Mouse (Mus musculus): ENCODE measurements around the gene Tmem220. TPM values are rescaled to one million over a fixed set of nuclear protein-coding genes. Genes with fewer than 3 reads are reported as not detected.
"Not testable (repeated sequence)": the region's sequence is repeated elsewhere in the genome, so short reads cannot be mapped to it uniquely, and the experiment has no call there.

Tmem220 gene
- total RNA-seq, 2 experiments from 2014 or later = 0.52 to 0.74 TPM

DNA sequence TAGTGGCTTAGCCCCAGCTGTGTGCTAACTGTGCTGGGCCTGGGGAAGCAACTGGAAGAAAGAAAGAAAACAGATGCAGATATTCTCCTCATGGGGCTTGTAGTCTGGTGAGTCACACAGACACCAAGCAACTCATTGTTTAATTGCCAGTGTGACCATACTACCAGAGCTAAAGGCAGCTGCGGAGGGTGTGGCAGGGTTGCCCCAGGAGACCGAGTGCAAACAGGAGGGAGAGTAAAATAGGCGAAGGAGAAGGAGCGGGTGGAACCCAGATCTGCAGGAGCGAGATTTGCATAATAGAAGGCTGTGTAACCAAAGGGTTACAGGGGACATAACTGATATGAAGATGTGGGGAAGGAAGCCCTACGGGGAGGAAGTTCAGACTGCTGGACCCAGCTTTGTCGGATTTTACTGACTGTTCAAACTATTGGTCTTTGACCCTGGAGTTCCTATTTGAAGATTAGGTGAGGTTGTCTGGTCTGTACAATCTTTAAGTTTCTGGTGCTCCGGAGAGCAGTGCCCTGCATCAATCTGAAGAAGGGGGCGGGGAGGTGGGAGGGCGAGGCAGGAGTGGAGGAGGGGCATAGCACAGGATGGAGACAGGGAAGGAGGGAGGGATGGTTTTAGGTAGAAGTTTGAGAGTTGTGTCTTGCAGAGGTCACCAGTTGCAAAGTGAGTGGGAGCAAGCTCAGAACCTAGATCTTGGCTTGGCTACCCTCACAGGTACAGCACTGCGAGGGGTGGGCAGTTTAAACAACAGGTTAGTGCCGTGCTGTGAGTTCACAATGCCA is 7.0 kb upstream of the Tmem220 start:
- intact Hi-C loops (cut with DNase I) = no loop called here
- DNase-seq = no peak

DNA sequence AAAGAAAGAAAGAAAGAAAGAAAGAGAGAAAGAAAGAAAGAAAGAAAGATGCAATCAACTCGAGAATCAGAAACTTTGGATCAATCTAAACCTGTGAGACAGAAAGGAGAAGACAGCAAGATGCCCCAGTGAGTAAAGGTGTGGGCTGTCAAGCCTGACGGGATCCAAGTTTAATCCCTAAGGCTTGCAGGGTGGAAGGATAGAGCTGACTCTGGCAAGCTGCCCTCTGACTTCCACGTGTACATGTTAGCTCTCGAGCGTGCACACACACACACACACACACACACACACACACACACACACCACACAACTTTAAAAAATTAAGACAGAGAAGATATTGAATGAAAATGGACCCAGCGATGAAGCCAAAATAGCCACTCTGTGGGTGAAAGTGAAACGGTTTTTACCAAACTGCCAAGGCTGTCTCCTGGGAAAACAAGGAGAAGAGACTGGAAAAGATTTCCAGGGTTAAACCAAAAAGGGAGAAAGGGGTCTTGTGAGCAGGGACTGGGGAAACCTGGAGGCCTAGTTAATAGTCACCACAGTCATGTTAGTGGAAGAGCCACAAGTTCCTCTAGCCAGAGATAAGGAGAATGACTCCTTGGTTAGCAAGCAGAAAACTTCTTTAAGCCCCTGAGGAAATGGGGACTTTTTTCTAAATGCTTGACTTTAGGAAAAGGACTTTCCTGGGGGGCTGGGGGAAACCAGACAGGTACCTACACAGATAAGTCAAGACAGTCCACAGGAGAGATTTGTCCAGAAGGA is 5.1 kb upstream of the Tmem220 start:
- intact Hi-C loops (cut with DNase I) = loop anchor here (2.0 kb wide), 2 partner anchors 113 to 1199 kb away; no protein-coding TSS in a partner anchor

DNA sequence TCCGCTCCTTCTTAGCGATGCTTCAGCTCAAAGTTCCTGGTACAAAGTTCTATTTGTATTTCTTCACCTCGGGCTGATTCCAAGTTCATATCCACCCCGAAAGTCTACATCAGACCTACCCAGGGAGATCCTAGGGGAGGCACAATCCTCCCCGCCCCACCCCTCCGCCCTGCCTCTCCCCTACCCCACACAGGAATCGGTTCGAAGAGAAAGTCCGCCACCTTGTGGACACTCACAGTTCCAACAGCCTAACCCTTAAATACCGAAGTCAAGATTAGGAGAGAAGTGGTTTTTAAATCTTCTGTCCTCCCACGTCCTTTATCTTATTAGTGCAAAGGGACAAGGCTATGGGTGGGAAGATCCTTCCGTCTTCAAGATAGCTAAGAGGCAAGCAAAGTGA is 4.0 kb upstream of the Tmem220 start:
- peak; percentile 78 for DNase-seq
- intact Hi-C loops (cut with DNase I) = loop anchor here (2.0 kb wide), 2 partner anchors 114 to 1200 kb away; no protein-coding TSS in a partner anchor

More for the DNA sequence above, 5.1 kb upstream of the Tmem220 start:
- no peak for DNase-seq

DNA sequence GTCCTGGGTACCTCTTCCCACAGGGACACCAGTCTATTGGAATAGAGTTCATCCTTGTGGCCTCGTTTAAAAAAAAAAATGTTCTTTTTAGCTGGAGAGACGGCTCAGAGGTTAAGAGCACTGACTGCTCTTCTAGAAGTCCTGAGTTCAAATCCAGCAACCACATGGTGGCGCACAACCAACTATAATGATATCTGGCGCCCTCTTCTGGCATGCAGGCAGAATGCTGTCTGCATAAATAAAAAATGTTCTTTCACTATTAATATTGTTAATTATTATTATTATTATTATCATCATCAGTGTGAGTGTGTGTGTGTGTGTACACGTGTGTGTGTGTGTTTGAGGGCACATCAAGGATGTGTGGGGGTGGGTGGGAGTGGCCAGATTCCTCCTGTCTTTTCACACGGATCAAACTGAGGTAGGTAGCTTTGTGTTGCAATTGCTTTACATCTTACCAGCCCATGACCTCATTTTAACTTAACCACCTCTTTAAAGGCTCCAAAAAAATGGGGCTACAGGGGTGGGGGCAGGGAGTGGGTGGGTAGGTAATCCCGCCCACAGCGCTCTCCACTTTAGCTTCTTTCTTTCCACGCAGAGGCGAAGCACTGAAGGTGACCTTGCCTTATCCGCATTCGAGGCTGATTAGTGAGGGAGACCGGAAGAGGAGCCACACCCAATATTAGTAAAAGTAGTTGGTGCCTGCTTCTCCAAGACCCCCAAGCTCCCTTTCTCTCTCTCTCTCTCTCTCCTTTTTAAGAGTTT is 2.4 kb upstream of the Tmem220 start:
- DNase-seq = no peak
- intact Hi-C loops (cut with DNase I) = no loop called here

DNA sequence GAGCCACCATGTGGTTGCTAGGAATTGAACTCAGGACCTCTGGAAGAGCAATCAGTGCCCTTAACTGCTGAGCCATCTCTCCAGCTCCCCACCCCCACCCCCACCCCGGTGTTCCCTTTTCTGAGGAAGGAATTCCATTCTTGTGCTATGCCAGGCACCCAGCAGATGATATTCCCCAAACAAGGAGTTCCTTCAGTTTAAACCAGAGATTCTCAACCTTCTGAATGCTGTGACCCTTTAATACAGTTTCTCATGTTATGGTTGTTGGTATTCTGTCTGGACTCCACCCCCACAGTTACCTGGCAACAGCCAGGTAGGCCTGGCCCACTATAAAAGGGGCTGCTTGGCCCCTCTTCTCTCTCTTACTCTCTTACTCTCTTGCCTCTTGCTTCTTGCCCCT is 1.8 kb upstream of the Tmem220 start:
- DNase-seq; intact Hi-C loops (cut with DNase I): not testable (repeated sequence)

DNA sequence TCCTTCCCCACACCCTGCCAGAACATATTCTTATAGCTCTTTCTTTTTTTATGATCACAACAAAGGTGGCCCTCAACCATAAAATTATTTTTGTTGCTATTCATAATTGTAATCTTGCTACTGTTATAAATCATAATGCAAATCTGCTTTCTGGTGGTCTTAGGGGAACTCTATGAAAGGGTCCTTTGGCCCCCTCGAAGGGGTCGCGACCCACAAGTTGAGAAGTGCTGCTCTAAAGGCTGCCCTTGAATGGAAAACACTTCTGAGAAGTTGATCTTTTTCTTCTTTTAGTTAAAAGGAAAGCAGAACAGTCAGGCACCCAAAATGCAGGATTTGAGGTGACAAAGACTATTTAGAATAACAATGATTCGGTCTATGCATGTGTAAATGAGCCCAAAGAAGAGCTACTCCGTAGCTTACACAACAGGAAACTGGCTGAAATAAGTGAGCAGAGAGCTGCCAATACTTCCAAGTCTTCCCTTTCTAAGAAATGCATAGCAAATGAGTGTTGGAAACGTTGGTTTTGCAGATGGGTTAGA is 1.1 kb upstream of the Tmem220 start:
- intact Hi-C loops (cut with DNase I) = loop anchor here (2.0 kb wide), 1 partner anchor 61 kb away; no protein-coding TSS in a partner anchor
- DNase-seq = no peak

DNA sequence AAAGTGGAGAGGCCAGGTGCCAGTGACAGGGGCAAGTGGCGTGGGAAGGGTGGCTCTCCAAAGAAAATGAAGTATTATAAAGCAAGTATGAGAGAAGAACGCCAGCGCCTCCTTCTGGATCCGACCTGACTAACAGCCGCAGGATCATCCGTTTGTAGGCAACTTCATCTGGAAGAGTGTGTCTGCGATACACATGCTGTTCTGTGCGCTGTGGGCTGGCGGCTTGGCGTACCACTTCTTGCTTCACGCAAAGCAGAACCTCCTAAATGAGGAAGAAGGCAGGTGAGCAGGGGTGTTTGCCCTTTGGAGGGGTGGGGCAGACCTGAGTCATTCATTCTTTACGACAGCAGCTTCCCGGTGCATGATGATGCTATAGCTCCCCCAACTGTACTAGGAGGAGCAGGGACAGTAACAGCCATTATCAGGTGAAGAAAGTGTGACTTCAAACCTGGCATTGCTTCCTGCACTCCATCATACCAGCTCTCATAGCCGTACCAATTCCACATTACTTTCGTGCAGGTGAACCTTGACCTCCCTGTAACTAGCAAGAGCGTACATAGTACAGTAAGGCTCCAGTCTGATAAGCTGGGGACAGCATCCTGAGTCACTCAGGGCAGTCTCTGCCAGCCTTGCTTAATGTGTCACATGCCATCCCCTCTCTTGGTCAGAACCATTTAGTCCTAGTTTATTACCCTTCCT is 6.1 kb downstream of the Tmem220 start:
- intact Hi-C loops (cut with DNase I) = no loop called here
- DNase-seq = no peak

DNA sequence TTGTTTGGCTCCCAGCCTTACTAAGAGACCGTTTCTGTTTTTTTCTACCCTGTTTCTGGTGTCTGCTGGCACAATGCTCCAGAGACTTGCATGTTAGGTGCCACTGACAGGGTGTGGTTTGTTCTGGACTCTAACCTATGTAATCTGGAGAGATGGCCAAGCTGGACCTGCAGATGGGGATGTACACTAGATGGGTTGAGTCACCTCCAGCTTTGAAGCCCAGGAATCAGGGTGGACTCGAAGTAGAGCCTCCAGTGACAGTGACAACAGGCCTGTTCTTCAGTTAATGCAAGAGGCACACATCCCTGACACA is 6.6 kb downstream of the Tmem220 start:
- intact Hi-C loops (cut with DNase I) = no loop called here
- DNase-seq = no peak

DNA sequence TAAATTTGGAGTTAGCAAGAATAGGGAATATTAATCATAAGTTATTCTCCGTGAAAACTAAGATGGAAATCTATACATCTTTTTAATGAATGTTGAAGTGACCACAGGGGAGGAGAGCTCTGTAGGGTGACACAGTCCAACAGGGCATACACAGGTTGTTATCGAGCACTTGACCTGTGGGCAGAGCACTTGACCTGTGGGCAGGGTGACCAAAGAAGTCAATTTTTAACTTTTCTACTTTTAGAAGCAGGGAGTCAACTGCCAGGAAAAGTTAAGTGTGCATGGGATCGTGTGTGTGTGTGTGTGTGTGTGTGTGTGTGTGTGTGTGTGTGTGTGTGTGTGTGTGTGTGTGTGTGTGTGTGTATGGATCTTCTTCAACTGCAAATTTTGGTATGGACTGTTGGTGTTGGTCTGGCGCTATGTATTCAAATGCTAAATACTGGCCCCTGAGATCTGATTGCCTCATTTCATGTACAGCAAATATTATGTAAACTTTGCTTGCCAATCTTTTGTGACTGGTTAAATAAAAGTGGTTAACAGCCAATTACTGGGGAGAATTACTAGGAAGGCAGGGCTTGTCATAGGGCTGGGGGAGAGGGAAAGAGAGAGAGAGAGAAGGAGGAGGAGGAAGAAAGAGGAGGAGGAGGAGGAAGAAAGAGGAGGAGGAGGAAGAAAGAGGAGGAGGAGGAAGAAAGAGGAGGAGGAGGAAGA is 10.0 kb downstream of the Tmem220 start:
- DNase-seq = no peak
- intact Hi-C loops (cut with DNase I) = no loop called here

DNA sequence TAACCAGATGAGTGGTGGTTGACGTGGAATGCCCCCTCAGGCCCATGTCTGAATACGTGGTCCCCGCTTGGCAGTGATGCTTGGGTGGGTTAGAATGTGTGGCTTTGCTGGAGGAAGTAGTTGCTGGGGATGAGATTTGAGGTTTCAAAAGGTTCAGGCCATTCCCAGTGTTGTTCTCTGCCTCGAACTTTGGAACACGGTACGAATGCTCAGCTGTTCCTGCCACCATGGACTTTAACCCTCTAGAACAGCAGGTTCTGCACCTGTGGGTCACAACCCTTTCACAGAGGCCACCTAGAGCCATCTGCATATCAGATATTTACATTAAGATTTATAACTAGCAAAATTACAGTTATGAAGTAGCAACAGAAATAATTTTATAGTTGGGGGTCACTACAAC is 11.3 kb downstream of the Tmem220 start:
- intact Hi-C loops (cut with DNase I) = no loop called here
- no peak for DNase-seq

DNA sequence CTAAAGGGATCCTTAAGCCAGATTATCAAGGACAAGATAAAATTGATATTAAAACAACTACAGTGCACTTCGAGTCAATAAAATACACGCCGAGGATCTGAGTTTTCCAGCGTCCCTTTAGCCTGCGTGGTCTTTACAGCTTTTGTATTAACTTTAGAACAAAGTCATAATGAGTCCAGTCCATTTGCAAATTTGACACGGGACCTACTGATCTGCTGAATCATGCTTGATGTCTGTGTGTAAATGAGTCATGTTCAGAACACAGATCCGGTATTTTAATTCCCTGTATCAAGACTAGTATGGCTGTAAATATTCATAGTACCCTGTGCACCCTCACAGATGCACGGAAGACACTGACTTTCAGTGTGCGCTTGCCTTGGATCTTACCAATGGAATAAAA is 11.9 kb downstream of the Tmem220 start:
- DNase-seq = no peak
- intact Hi-C loops (cut with DNase I) = no loop called here

DNA sequence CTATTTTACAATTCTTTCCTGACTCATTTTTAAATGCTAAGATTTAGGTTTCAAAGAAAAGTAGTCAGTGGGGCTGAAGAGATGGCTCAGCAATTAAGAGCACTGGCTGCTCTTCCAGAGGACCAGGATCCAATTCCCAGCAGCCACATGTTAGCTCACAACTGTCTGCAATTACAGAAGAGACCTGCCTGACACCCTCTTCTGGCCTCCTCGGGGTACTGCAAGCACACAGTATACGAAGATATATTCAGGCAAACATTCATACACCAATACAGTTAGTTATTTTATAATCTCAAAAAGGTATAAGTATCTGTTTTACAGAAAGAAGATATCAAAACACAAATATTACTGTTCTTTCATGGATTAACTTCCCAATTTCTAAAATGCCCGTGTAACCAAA is 14.8 kb downstream of the Tmem220 start:
- intact Hi-C loops (cut with DNase I) = no loop called here
- no peak for DNase-seq

DNA sequence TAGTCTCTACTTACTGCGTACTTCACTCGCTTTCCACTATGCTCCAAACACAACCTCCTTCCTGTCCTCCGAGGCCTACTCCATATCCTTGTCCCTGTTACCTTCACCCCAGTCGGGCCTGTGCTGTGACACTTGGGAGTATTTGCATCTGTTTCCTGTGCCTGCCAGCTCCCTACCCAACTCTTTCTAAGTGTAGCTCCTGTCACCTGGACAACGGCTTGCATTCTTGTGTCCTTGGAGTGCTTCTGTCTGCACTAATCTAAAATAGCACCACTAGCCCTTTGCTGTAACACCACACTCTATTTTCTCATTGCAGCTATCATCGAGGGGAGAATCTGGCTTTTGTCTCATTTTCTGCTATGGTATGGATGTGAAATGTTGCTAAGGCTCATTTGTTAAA is 15.5 kb downstream of the Tmem220 start:
- no peak for DNase-seq

DNA sequence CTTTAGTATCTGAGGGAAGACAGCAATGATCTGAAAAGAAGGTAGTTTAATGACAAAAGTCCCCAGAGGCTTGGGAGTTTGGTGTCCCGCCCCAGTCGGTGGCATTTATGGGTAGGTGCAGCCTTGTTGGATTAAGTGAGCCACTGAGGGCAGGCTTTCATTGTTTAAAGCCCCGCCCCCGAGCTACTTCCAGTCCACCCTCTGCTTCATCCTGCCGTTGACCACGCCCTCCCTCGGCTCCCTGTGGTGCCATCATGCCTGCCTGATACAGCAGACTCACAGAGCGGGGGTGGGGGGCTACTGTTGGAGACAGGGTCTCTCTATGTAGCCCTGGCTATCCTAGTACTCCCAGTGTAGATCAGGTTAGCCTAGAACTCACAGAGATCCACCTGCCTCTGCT is 18.1 kb downstream of the Tmem220 start:
- intact Hi-C loops (cut with DNase I) = no loop called here
- no peak for DNase-seq

More for the DNA sequence above, 15.5 kb downstream of the Tmem220 start:
- intact Hi-C loops (cut with DNase I) = no loop called here

DNA sequence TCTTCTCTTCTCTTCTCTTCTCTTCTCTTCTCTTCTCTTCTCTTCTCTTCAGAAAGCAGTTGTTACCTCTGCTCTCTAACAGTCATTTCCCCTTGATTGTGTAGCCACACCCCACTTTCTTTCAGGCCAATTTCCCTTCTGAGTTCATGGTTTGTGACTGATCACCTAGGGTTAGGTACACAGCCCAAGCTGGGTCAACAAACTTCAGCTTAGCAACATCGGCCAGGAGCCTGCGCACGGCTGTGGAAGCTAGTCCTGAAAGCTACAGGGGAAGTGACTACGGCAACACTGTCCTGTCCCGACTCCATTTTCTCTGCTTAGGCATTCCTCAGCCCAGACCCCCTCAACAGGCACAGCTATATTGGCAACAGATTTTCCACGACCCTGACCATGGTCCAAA is 20.0 kb downstream of the Tmem220 start:
- intact Hi-C loops (cut with DNase I) = no loop called here
- no peak for DNase-seq

DNA sequence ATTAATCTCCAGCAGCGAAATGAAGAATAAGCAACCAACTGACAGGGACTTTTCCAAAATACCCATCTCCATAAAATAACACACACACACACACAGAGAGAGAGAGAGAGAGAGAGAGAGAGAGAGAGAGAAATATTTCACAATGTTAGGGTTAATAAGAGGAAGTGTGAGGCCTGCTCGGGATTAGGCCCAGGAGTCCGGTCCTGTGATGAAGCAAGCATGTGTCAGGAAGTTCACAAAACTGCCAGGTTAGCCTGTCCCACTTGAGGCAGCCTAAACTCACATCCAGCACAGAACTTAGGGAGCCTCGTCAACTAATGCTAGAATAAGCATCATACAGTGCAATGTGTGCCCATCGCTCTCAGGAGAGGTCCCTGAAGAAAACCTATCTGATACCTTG is 22.2 kb downstream of the Tmem220 start:
- no peak for DNase-seq
- intact Hi-C loops (cut with DNase I) = no loop called here

DNA sequence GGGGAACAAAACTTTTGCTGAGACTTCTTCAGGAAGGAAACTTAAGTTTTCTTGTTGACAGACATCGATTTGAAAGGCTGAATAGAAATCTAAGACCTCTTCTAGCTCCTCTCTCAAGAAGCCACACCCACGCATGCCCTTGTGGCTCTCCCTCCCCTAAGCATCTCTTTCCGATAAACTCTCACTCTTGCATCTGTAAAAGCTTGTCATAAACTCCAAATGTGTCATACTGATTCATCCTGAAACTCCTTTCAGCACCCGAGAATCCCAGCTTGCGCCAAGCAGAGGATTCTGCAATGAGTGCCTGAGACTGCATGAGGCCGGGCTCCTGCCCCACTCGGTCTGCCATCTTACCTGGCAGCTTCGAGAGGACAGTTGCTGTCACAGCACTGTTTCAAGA is 23.5 kb downstream of the Tmem220 start:
- intact Hi-C loops (cut with DNase I) = no loop called here
- no peak for DNase-seq

DNA sequence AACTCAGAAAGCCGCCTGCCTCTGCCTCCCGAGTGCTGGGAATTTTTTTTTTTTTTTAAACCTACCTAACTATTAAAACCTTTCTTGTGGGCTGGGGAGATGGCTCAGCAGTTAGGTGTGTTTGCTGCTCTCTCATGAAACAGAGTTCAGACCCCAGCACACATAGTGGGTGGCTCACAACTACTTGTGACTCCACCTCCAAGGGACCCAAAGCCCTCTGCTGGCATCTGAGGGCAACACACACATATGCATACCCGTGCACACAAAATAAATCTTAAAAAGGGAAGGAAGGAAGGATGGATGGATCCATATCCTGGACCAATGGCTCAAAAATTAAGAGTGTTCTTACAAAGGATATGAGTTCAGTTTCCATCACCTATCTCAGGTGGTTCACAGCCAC is 24.3 kb downstream of the Tmem220 start:
- no peak for DNase-seq
- intact Hi-C loops (cut with DNase I) = no loop called here

DNA sequence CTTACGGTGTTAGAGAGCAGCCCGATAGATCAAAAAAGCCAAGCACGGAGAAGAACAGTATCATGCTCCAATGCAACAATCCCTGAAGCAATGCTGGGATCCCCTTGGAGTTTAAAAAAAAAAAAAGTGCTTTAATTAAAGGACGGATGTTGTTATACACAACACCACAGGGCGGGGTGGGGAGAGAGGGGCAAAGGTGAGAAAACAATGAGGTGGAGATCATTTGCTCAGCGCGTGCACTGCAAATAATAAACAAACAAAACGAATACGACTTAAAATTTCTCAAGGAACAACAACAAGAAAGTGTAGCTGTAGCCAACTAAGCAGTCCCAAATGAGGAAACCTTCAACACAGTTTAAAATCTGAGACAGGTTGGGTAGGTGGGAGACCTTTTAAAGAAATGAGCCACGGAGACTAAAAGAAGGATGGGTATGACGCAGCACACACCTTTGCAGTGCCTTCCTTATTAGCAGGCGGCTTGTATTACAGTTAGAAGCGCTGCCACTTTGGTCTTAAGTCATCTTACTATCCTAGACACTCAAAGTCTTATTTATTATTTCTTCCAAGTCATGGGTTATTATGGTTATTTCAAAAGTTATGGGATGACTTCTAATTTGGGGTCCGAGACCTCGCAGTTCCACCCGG is 26.8 kb downstream of the Tmem220 start:
- DNase-seq = no peak
- intact Hi-C loops (cut with DNase I) = no loop called here

Measured in left cerebral cortex, postnatal 4 days (tissue).